Mouse (Mus musculus) heart, embryonic 12.5 days (tissue): Measurements from ENCODE around the gene Zfp750. TPM values are rescaled to one million over a fixed set of nuclear protein-coding genes. Genes with fewer than 3 reads are reported as not detected.

ENCODE experiments used
- ATAC-seq: fragments of 200-750 bp; cut with Nextera tagmentation; 2 replicates; pipeline ENCODE4 v1.8.0; 2017; ENCODE audit warnings: moderate TSS enrichment, moderate library complexity; ENCODE audit not compliant: insufficient number of reproducible peaks, low FRiP score
- H3K27ac ChIP-seq: fragments of 300-500 bp; sonication (generic); 2 replicates; pipeline ENCODE4 v1.5.1; 2016; ENCODE audit warnings: mild to moderate bottlenecking, moderate library complexity; ENCODE audit not compliant: poor library complexity, severe bottlenecking
- H3K27me3 ChIP-seq: fragments of 300-500 bp; sonication (generic); replicated peaks from 2 replicates; pipeline ENCODE4 v1.6.1; 2016; ENCODE audit warnings: mild to moderate bottlenecking, moderate library complexity
- H3K36me3 ChIP-seq: fragments of 300-500 bp; sonication (generic); 2 replicates; pipeline ENCODE4 v1.6.1; 2016; ENCODE audit warnings: mild to moderate bottlenecking, moderate library complexity
- H3K4me1 ChIP-seq: fragments of 300-500 bp; sonication (generic); replicated peaks from 2 replicates; pipeline ENCODE4 v1.6.1; 2016; ENCODE audit warnings: mild to moderate bottlenecking
- H3K4me2 ChIP-seq: fragments of 300-500 bp; sonication (generic); 2 replicates; pipeline ENCODE4 v1.6.1; 2016; ENCODE audit warnings: mild to moderate bottlenecking, moderate library complexity
- H3K4me3 ChIP-seq: fragments of 300-500 bp; sonication (generic); 2 replicates; pipeline ENCODE4 v1.5.1; 2016; ENCODE audit warnings: mild to moderate bottlenecking
- H3K9ac ChIP-seq: fragments of 300-500 bp; sonication (generic); 2 replicates; pipeline ENCODE4 v1.6.1; 2016; ENCODE audit warnings: mild to moderate bottlenecking, moderate library complexity
- H3K9me3 ChIP-seq: fragments of 300-500 bp; sonication (generic); replicated peaks from 2 replicates; pipeline ENCODE4 v1.6.1; 2016; ENCODE audit warnings: mild to moderate bottlenecking, moderate library complexity
- WGBS: fragments of 180-500 bp; shearing (Covaris S2); methylation state at CpG from one replicate; pipeline ENCODE4 v1.1.7; 2016; 5-methylcytosine and 5-hydroxymethylcytosine counted together
- polyA plus RNA-seq: library from polyadenylated mRNA; unstranded; fragments of >200 nt; fragmentation: Nextera tagmentation; extraction: Ambion mirVana; gene quantifications from 2 replicates; pipeline ENCODE4 v1.2.1, GENCODE M21; 2016

Gene Zfp750
- polyA plus RNA-seq, 1 experiment from 2014 or later: 0.28 TPM

DNA sequence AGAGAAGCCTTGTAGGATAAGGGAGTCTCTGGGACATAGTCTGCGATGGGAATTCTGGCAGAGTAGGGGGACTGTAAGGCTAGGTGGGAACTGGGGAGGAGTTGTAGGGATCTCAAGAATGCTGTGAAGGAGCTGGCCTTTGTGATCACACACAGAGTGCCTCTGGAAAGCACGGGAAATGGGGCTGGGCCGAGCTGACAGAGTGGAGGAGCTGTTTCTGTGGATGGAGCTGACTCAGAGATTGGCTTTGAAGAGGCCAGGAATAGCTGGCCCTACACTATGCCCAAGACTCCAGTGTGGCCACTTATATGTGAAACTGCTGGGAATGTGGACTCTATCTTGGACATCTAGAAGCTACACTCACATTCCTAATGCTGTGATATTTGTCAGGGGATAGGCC lies 17.4 kb upstream of the Zfp750 start:
- H3K27me3 ChIP-seq: no peaks in the 10 kb centered on the region
- H3K9me3 ChIP-seq: no peaks in the 10 kb centered on the region
- 15% methylated on average over 3 of the region's 3 CpGs for WGBS
- H3K36me3 ChIP-seq: 0 out of 2 replicates have a peak, but pooled peaks cover 5% of the 10 kb centered on the region
- H3K4me3 ChIP-seq: no peak overlapping the region
- H3K4me1 ChIP-seq: peaks cover 14% of the 10 kb centered on the region
- no peak overlapping the region for H3K9ac ChIP-seq
- 0 out of 2 replicates have a peak, but pooled peaks have one; percentile 22 for ATAC-seq
- H3K27ac ChIP-seq: no peak overlapping the region
- H3K4me2 ChIP-seq: no peak overlapping the region

DNA sequence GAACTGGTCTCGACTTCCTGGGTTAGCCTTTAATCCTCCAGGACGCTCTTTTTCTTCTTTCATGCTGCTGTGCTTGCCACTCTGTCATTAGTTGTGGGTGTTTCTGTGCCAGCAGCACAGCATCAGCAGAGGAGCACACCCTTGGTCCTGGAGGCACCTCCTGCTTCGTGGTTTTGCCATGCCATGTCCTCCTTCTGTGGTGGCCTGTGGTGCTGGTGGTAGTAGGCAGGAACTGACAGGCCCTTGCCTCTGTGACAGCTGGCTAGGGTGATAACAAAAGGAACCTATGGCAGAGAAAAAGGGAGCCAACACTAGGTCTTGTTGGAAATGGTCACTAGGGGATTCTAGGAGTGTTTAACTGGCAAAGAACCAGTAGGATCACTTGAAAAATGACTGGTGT lies 10.6 kb upstream of the Zfp750 start:
- no peaks in the 10 kb centered on the region for H3K9me3 ChIP-seq
- 88% methylated on average over 3 of the region's 3 CpGs for WGBS
- ATAC-seq: no peak

DNA sequence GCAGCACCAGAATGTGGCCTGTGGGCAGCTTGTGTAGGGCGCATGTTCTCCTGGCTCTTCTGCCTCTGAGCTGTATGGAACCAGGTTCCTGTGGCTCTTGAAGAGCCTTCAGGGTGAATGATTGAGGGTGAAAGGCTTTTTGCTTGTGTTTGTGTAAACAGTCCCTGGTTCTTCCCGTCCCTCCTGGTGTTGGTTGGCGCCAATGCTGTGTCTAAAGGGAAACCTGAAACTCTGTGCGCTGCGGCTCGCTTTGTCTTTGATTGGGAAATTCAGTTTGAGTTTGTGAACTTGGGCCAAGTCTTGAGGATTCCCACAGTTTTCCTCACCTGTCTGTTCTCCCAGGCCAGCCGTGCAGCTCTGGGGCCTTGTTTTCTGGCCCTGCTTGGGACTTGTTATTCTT lies 5.1 kb upstream of the Zfp750 start:
- H3K9me3 ChIP-seq: no peaks in the 10 kb centered on the region
- H3K27ac ChIP-seq: no peak overlapping the region
- no peak for ATAC-seq
- H3K27me3 ChIP-seq: no peaks in the 10 kb centered on the region
- WGBS: 91% methylated on average over 7 of the region's 7 CpGs
- H3K9ac ChIP-seq: no peak overlapping the region
- H3K36me3 ChIP-seq: no peaks in the 10 kb centered on the region
- H3K4me3 ChIP-seq: no peak overlapping the region
- peaks cover 9% of the 10 kb centered on the region for H3K4me1 ChIP-seq
- no peak overlapping the region for H3K4me2 ChIP-seq

More for the DNA sequence above, 10.6 kb upstream of the Zfp750 start:
- H3K4me1 ChIP-seq: no peaks in the 10 kb centered on the region
- no peak overlapping the region for H3K4me2 ChIP-seq
- H3K27me3 ChIP-seq: no peaks in the 10 kb centered on the region
- H3K27ac ChIP-seq: no peak overlapping the region
- H3K9ac ChIP-seq: no peak overlapping the region
- no peaks in the 10 kb centered on the region for H3K36me3 ChIP-seq
- no peak overlapping the region for H3K4me3 ChIP-seq

DNA sequence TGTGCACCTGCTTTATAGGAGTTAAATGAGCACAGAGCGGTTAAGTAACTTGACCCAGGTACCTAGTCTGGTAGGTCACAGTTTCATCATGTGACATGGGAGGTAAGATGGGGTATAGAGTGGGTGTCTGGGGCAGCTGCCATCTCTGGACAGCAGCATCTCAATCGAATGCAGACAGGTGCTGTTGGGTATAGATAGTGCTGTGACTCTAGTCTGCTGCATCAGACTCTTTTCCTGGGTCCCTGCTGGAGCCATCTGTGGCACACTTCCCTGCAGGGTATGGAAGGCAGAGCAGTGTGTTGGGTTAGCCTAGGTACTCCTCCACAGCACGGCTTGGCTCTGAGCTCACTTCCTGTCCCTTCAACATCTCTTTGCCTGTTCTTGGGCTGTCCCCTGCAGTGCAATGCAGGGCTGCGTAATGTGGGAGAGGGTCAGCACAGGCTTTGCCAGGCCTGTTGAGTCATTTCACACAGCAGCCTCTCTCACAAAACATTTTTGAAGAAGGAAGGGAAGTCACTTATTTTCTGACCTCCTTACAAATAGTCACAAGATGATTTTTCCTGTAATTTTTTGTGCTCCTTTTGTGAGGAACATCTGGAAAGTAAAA lies 3.1 kb upstream of the Zfp750 start:
- Histone ChIP-seq H3K9ac (no peak overlapping the region), H3K36me3 (no peaks in the 10 kb centered on the region), H3K27me3 (no peaks in the 10 kb centered on the region), H3K9me3 (no peaks in the 10 kb centered on the region), H3K27ac (no peak overlapping the region; the same call in 1 of the 2 replicates), H3K4me2 (no peak overlapping the region), H3K4me3 (no peak overlapping the region), H3K4me1 (peaks cover 24% of the 10 kb centered on the region)
- 77% methylated on average over 4 of the region's 4 CpGs for WGBS
- no peak; the same call in 1 of the 2 replicates for ATAC-seq

DNA sequence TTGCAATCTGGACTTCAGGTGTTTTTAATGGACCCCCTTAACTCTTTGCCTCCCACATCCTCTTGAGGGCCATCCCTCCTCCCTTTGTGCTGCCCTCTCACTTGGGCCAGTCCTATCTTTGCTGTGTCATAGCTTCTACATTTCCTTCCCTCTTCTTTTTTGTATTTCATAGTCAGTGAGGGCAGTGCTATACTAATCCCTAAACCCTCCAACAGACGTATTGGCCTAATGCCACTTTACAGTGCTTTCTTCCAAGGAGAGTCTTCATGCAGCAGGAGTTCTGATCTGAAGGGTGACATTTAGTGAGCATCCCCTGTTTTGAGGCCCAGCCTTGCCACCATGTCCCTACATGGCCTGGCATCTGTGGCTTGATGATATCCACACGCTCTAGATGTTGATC lies 1.6 kb upstream of the Zfp750 start:
- H3K27me3 ChIP-seq: no peaks in the 10 kb centered on the region
- no peak overlapping the region for H3K4me2 ChIP-seq
- H3K27ac ChIP-seq: no peak overlapping the region
- H3K36me3 ChIP-seq: no peaks in the 10 kb centered on the region
- H3K4me3 ChIP-seq: no peak overlapping the region
- 0 out of 2 replicates have a peak, but pooled peaks have one; percentile 34 for ATAC-seq
- H3K4me1 ChIP-seq: peaks cover 24% of the 10 kb centered on the region
- H3K9ac ChIP-seq: no peak overlapping the region
- no peaks in the 10 kb centered on the region for H3K9me3 ChIP-seq
- 86% methylated on average over 2 of the region's 2 CpGs for WGBS

DNA sequence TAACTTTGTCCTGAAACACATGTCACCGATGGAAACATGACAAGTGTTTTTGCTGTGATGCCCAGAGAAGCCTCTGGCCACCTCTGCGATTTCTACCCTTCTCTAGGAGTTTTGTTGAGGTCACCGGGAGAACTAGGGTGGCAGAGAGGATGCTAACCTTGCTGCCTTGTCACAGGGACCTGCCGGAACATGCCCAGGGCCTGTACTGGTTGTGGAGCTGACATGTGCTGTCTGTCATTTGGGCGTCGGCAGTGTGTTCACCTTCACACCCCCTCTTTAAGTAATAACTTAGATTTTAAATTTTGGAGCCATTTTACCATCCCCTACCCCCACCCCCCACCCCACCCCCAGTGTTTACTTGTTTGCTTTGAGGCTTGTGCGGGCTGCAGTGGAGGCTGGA lies 570 bp upstream of the Zfp750 start:
- no peaks in the 10 kb centered on the region for H3K36me3 ChIP-seq
- no peak overlapping the region for H3K4me3 ChIP-seq
- no peaks in the 10 kb centered on the region for H3K9me3 ChIP-seq
- H3K27ac ChIP-seq: no peak overlapping the region
- H3K4me1 ChIP-seq: peaks cover 24% of the 10 kb centered on the region
- H3K4me2 ChIP-seq: no peak overlapping the region
- WGBS: 81% methylated on average over 7 of the region's 7 CpGs
- H3K27me3 ChIP-seq: no peaks in the 10 kb centered on the region
- H3K9ac ChIP-seq: no peak overlapping the region
- ATAC-seq: no peak

DNA sequence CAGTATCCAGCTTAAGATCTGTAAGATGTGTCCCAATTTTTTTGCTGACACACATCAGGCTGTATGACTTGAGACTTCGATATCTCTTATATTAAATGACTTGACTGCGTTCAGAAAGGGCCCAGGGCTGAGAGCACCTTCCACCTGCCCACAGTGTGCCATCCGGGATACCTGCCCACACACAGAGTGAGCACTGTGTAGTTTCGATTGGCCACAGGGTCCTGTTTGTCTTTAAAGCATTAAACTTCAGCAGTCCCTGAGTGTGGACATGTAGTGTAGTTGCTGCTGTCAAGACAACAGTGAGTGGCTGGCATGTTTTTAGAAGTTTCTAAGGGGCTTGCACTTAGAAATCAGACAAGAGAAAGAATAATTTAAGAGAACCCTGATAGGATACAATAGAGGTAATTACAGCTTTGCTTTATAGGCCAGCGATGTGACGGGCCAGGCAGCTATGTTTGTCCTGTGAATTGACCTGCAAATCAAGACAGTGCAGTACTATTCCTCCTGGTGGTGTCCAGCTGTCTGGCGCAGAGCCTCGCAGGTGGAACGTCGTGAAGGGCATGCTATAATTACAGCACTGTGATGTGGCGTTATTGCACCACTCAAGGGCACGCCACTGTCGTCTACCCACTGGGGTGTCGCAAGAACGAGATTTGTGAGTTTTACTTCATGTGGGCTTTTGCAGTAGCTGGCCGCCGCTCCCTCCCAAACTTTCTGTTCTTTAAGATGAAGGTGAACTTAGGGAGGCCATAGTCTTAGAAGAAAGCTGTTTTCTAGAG lies 1.3 kb downstream of the Zfp750 start:
- no peak for ATAC-seq

DNA sequence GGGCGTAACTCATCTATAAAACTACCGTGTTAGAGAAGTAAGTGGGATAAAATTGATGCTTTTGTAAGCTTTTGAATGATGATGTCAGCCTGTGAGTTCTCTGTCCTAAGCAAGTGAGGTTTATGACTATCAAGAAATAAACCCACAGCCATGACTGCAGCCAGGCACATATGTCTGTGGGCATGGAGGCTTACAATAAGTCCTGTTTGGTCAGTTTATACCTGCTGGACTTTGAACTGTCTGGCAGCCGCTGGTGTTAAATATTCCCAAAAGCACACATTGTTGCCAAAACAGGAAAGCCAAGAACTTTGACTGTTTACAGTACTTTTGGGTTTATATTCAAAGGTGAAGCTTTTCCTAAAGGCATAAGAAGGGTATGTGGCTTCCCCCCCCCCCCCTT lies 2.2 kb downstream of the Zfp750 start:
- H3K27me3 ChIP-seq: no peaks in the 10 kb centered on the region
- H3K4me1 ChIP-seq: peaks cover 21% of the 10 kb centered on the region
- H3K9ac ChIP-seq: no peak overlapping the region
- H3K27ac ChIP-seq: no peak overlapping the region
- H3K4me3 ChIP-seq: no peak overlapping the region
- 91% methylated on average over 3 of the region's 3 CpGs for WGBS
- ATAC-seq: no peak
- no peak overlapping the region for H3K4me2 ChIP-seq
- no peaks in the 10 kb centered on the region for H3K9me3 ChIP-seq
- no peaks in the 10 kb centered on the region for H3K36me3 ChIP-seq

More for the DNA sequence above, 1.3 kb downstream of the Zfp750 start:
- Histone ChIP-seq H3K9me3 (no peaks in the 10 kb centered on the region), H3K27me3 (no peaks in the 10 kb centered on the region), H3K9ac (no peak overlapping the region), H3K36me3 (no peaks in the 10 kb centered on the region), H3K4me2 (no peak overlapping the region), H3K27ac (no peak overlapping the region), H3K4me3 (no peak overlapping the region), H3K4me1 (peaks cover 24% of the 10 kb centered on the region)
- WGBS: 72% methylated on average over 17 of the region's 17 CpGs

DNA sequence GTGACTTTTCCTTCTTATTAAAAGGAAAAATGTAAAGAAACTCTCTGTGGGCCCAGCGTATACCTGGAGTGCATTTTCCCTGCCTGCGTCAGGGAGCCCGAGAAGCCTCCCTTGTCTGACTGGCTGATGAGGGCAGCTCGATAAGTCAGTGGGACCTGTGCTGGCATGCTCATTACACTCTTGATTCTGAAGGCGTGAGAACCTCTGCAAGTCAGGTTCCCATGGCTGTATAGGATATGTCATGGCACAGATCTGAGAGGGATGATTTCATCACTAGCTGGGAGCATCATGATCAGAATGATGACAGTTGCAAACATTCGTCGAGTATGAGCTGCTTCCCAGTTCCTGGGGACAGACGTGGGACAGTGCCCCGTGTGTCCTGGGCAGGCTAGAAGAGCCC lies 3.1 kb downstream of the Zfp750 start:
- ATAC-seq: no peak
- H3K27me3 ChIP-seq: no peaks in the 10 kb centered on the region
- 88% methylated on average over 9 of the region's 9 CpGs for WGBS

DNA sequence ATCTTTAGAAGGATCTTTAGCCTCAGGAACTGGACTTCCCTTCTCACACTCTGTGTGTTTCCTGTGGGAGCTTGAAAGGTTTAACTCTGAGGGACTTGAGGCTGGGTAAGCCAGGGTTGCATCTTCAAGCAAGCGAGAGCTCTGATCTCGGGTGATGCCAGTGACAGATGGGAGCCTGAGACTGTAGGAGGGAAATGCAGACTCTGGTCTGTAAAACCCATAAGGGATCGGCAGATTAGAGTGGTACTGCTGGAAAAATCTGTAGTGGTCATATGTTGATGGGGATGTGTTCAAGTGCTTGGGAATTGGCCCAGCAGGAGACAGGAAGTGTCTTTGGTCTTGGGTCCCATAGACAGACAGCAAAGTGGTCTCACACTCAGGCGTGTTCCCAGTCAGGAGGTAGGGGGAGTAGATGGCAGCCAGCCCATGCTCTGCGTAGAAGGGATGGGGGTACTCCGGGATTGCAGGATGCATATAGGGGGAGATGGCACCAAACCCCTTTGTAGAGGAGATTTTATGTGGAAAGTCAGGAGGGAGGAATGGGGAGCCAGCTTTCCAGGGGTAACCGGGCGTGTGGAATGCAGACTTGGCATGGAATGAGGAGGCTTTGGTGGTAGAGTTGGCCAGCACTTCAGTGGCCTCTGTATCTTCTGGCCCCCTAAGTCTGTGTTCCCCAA lies 6.1 kb downstream of the Zfp750 start:
- 87% methylated on average over 8 of the region's 8 CpGs for WGBS
- H3K36me3 ChIP-seq: no peaks in the 10 kb centered on the region
- ATAC-seq: no peak
- no peak overlapping the region for H3K4me3 ChIP-seq
- no peaks in the 10 kb centered on the region for H3K27me3 ChIP-seq
- peaks cover 11% of the 10 kb centered on the region for H3K4me1 ChIP-seq
- no peaks in the 10 kb centered on the region for H3K9me3 ChIP-seq
- H3K9ac ChIP-seq: no peak overlapping the region
- no peak overlapping the region for H3K4me2 ChIP-seq
- H3K27ac ChIP-seq: no peak overlapping the region

More for the DNA sequence above, 3.1 kb downstream of the Zfp750 start:
- no peak overlapping the region for H3K4me2 ChIP-seq
- no peak overlapping the region for H3K9ac ChIP-seq
- no peak overlapping the region for H3K4me3 ChIP-seq
- peaks cover 21% of the 10 kb centered on the region for H3K4me1 ChIP-seq
- no peaks in the 10 kb centered on the region for H3K36me3 ChIP-seq
- no peak overlapping the region for H3K27ac ChIP-seq
- H3K9me3 ChIP-seq: no peaks in the 10 kb centered on the region

DNA sequence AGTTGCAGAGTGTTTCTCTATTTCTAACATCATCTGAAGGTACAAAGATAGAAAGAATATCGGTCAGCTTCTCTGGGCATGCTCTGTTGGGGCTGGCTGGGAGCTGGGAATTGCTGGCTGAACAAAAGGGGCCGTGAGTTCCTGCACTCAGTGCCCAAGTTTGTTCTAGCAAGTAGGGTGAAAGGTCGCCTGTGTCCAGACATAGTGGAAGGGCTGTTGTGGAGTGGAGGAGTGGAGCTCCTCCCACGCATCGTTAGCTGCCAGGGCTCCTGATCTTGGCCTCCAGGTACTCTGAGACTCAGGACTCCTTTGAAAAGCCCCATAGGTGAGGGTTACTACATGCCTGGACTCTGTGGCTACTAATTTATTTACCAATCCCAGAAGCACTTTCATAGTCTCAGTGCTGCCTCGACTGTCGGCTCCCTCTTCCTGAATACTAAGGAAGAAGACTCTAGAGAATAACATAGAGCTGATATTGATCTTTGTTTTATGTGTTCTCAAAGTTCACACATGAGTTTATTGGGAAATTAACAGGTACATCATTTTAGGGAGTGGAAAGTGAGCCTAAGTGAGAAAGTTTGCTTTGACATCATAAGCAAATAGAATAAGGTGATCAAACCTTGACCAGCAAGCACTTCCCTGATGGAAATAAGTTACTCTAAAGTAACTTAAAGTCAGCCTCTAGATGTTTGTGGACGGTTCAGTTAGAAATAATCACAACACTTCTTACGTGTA lies 8.5 kb downstream of the Zfp750 start:
- 79% methylated on average over 9 of the region's 9 CpGs for WGBS
- Histone ChIP-seq H3K27me3 (no peaks in the 10 kb centered on the region), H3K4me3 (no peak overlapping the region), H3K9ac (no peak overlapping the region), H3K27ac (no peak overlapping the region), H3K9me3 (no peaks in the 10 kb centered on the region), H3K36me3 (peaks cover 2% of the 10 kb centered on the region), H3K4me1 (0 out of 2 replicates have a peak, but pooled peaks cover 4% of the 10 kb centered on the region), H3K4me2 (no peak overlapping the region)
- ATAC-seq: no peak
